Mouse (Mus musculus) forebrain, embryonic 14.5 days (tissue): ENCODE results near the gene Mtfr1l. TPM values are rescaled to one million over a fixed set of nuclear protein-coding genes. Genes with fewer than 3 reads are reported as not detected.

Experiments used
- ATAC-seq: fragments of 200-750 bp; cut with Nextera tagmentation; 2 replicates; pipeline ENCODE4 v1.8.0; 2017; ENCODE audit warnings: mild to moderate bottlenecking, moderate library complexity
- DNase-seq: peaks from one replicate; pipeline ENCODE4 v3.0.0-alpha.2; 2015; ENCODE audit warnings: low spot score
- H3K27ac ChIP-seq: fragments of 300-500 bp; sonication (generic); 2 replicates; pipeline ENCODE4 v1.5.1; 2014; ENCODE audit warnings: low read depth, mild to moderate bottlenecking, control low read depth, low read length, moderate library complexity
- H3K27me3 ChIP-seq: fragments of 300-500 bp; sonication (generic); replicated peaks from 2 replicates; pipeline ENCODE4 v1.6.1; 2014; ENCODE audit warnings: low read length, control low read depth, mixed read lengths; ENCODE audit not compliant: control insufficient read depth, insufficient read depth
- H3K36me3 ChIP-seq: fragments of 300-500 bp; sonication (generic); 2 replicates; pipeline ENCODE4 v1.6.1; 2014; ENCODE audit warnings: low read length, control low read depth; ENCODE audit not compliant: control insufficient read depth, insufficient read depth
- H3K4me1 ChIP-seq: fragments of 300-500 bp; sonication (generic); 2 replicates; pipeline ENCODE4 v1.6.1; 2014; ENCODE audit warnings: antibody characterized with exemption, low read length, control low read depth; ENCODE audit not compliant: control insufficient read depth, insufficient read depth
- H3K4me2 ChIP-seq: fragments of 300-500 bp; sonication (generic); 2 replicates; pipeline ENCODE4 v1.6.1; 2014; ENCODE audit warnings: mild to moderate bottlenecking, control low read depth, low read length
- H3K4me3 ChIP-seq: fragments of 300-500 bp; sonication (generic); 2 replicates; pipeline ENCODE4 v1.5.1; 2014; ENCODE audit warnings: low read depth, low read length, control low read depth
- H3K9ac ChIP-seq: fragments of 300-500 bp; sonication (generic); 2 replicates; pipeline ENCODE4 v1.6.1; 2014; ENCODE audit warnings: mild to moderate bottlenecking, low read length, control low read depth, moderate library complexity
- H3K9me3 ChIP-seq: fragments of 300-500 bp; sonication (generic); replicated peaks from 2 replicates; pipeline ENCODE4 v1.6.1; 2016; ENCODE audit warnings: low read length, control low read depth, mixed read lengths; ENCODE audit not compliant: control insufficient read depth
- WGBS: fragments of 180-500 bp; shearing (Covaris S2); extraction: QIAGEN DNeasy Blood & Tissue Kit; methylation state at CpG from one replicate; pipeline ENCODE4 v1.1.7; 2014; 5-methylcytosine and 5-hydroxymethylcytosine counted together
- polyA plus RNA-seq: library from polyadenylated mRNA; unstranded; fragments of >200 nt; fragmentation: Nextera tagmentation; extraction: Ambion mirVana; gene quantifications from 2 replicates; pipeline ENCODE4 v1.2.1, GENCODE M21; 2014

Gene Mtfr1l
- polyA plus RNA-seq, 1 experiment from 2014 or later, result 177 TPM

- no peaks in the 10 kb centered on the region for H3K9me3 ChIP-seq
- DNase-seq (no peak), ATAC-seq (no peak)
- H3K4me2 ChIP-seq, result no peak overlapping the region
- no peaks in the 10 kb centered on the region for H3K36me3 ChIP-seq
- H3K27me3 ChIP-seq, result no peaks in the 10 kb centered on the region
- H3K4me1 ChIP-seq, result peaks cover 8% of the 10 kb centered on the region
- no peak overlapping the region for H3K4me3 ChIP-seq
- no peak overlapping the region for H3K27ac ChIP-seq
- H3K9ac ChIP-seq, result no peak overlapping the region
- 80% methylated on average over 7 of the region's 7 CpGs for WGBS
These were observed 19.6 kb downstream of the Mtfr1l start for GRCm38 (mm10) chr4:134515614-134516013.

- H3K9ac ChIP-seq, result no peak overlapping the region; the same call in 1 of the 2 replicates
- H3K4me2 ChIP-seq, result no peak overlapping the region
- H3K4me1 ChIP-seq, result peaks cover 8% of the 10 kb centered on the region
- H3K9me3 ChIP-seq, result no peaks in the 10 kb centered on the region
- ATAC-seq, result no peak
- no peaks in the 10 kb centered on the region for H3K27me3 ChIP-seq
- no peak overlapping the region for H3K27ac ChIP-seq
- WGBS, result 90% methylated on average over 11 of the region's 11 CpGs
- H3K36me3 ChIP-seq, result no peaks in the 10 kb centered on the region
- no peak overlapping the region for H3K4me3 ChIP-seq
- DNase-seq, result no peak
These were observed 20.8 kb downstream of the Mtfr1l start for GRCm38 (mm10) chr4:134514309-134514930.

GRCm38 (mm10) chr4:134512798-134513197, 22.4 kb downstream of the Mtfr1l start:
- Histone ChIP-seq H3K9me3 (no peaks in the 10 kb centered on the region), H3K27me3 (no peaks in the 10 kb centered on the region), H3K36me3 (no peaks in the 10 kb centered on the region), H3K4me1 (peaks cover 8% of the 10 kb centered on the region), H3K4me3 (no peak overlapping the region), H3K27ac (no peak overlapping the region), H3K4me2 (peak overlapping the region; percentile 31), H3K9ac (peak overlapping the region; percentile 10; the same call in 1 of the 2 replicates)
- ATAC-seq (no peak), DNase-seq (peak; percentile 61)
- 30% methylated on average over 15 of the region's 15 CpGs for WGBS

GRCm38 (mm10) chr4:134511730-134512129, 23.5 kb downstream of the Mtfr1l start:
- WGBS, result 75% methylated on average over 6 of the region's 6 CpGs
- ATAC-seq (no peak), DNase-seq (no peak)
- H3K4me1 ChIP-seq, result peaks cover 8% of the 10 kb centered on the region
- H3K4me2 ChIP-seq, result peak overlapping the region; percentile 83
- no peaks in the 10 kb centered on the region for H3K27me3 ChIP-seq
- H3K9me3 ChIP-seq, result no peaks in the 10 kb centered on the region
- peak overlapping the region; percentile 58 for H3K9ac ChIP-seq
- no peak overlapping the region for H3K27ac ChIP-seq
- no peaks in the 10 kb centered on the region for H3K36me3 ChIP-seq
- peak overlapping the region; percentile 50 for H3K4me3 ChIP-seq

GRCm38 (mm10) chr4:134510845-134511411, 24.3 kb downstream of the Mtfr1l start, which contains the start of gene Aunip:
Gene Aunip, plus strand, starts transcription at chr4:134510999.
- under 1% methylated on average over 42 of the region's 42 CpGs for WGBS
- no peaks in the 10 kb centered on the region for H3K36me3 ChIP-seq
- peak within 1 kb of the TSS; percentile 83 for H3K4me2 ChIP-seq
- peak within 1 kb of the TSS; percentile 50 for H3K4me3 ChIP-seq
- H3K9ac ChIP-seq, result peak within 1 kb of the TSS; percentile 58
- H3K4me1 ChIP-seq, result peaks cover 8% of the 10 kb centered on the region
- DNase-seq (peak; percentile 97), ATAC-seq (peak; percentile 97)
- no peak within 1 kb of the TSS for H3K27ac ChIP-seq
- H3K27me3 ChIP-seq, result no peaks in the 10 kb centered on the region
- no peaks in the 10 kb centered on the region for H3K9me3 ChIP-seq

GRCm38 (mm10) chr4:134510396-134510795, 24.8 kb downstream of the Mtfr1l start:
- H3K27ac ChIP-seq, result no peak overlapping the region
- H3K9ac ChIP-seq, result no peak overlapping the region
- no peaks in the 10 kb centered on the region for H3K27me3 ChIP-seq
- ATAC-seq, result peak; percentile 30
- H3K4me3 ChIP-seq, result no peak overlapping the region
- no peaks in the 10 kb centered on the region for H3K9me3 ChIP-seq
- no peak for DNase-seq
- H3K4me1 ChIP-seq, result peaks cover 8% of the 10 kb centered on the region
- WGBS, result 74% methylated on average over 4 of the region's 4 CpGs
- no peaks in the 10 kb centered on the region for H3K36me3 ChIP-seq
- H3K4me2 ChIP-seq, result peak overlapping the region; percentile 83

- Histone ChIP-seq H3K27ac (no peak overlapping the region), H3K9ac (no peak overlapping the region), H3K4me2 (no peak overlapping the region), H3K27me3 (no peaks in the 10 kb centered on the region), H3K4me1 (peaks cover 6% of the 10 kb centered on the region), H3K9me3 (no peaks in the 10 kb centered on the region), H3K4me3 (no peak overlapping the region), H3K36me3 (no peaks in the 10 kb centered on the region)
- WGBS, result 87% methylated on average over 19 of the region's 19 CpGs
- DNase-seq (no peak), ATAC-seq (no peak)
These were observed 28.5 kb downstream of the Mtfr1l start for GRCm38 (mm10) chr4:134506713-134507112.

- DNase-seq, result no peak
- Histone ChIP-seq H3K27ac (no peak overlapping the region), H3K27me3 (no peaks in the 10 kb centered on the region), H3K9ac (no peak overlapping the region), H3K36me3 (no peaks in the 10 kb centered on the region), H3K4me2 (no peak overlapping the region), H3K9me3 (no peaks in the 10 kb centered on the region), H3K4me3 (no peak overlapping the region), H3K4me1 (peaks cover under 1% of the 10 kb centered on the region)
- no peak for ATAC-seq
- WGBS, result 78% methylated on average over 3 of the region's 4 CpGs
These were observed 29.1 kb downstream of the Mtfr1l start for GRCm38 (mm10) chr4:134505966-134506594.

- Histone ChIP-seq H3K4me2 (no peak overlapping the region), H3K9ac (no peak overlapping the region), H3K36me3 (no peaks in the 10 kb centered on the region), H3K4me1 (no peaks in the 10 kb centered on the region), H3K9me3 (no peaks in the 10 kb centered on the region), H3K27me3 (no peaks in the 10 kb centered on the region), H3K4me3 (no peak overlapping the region), H3K27ac (no peak overlapping the region)
- 92% methylated on average over 4 of the region's 4 CpGs for WGBS
- ATAC-seq (no peak), DNase-seq (no peak)
These were observed 29.8 kb downstream of the Mtfr1l start for GRCm38 (mm10) chr4:134505303-134505789.
